Mouse (Mus musculus): ENCODE results near the gene Ap2a1. TPM values are rescaled to one million over a fixed set of nuclear protein-coding genes. Genes with fewer than 3 reads are reported as not detected.

Gene Ap2a1
- polyA plus RNA-seq, 1 experiment from 2014 or later: 34.5 TPM

DNA sequence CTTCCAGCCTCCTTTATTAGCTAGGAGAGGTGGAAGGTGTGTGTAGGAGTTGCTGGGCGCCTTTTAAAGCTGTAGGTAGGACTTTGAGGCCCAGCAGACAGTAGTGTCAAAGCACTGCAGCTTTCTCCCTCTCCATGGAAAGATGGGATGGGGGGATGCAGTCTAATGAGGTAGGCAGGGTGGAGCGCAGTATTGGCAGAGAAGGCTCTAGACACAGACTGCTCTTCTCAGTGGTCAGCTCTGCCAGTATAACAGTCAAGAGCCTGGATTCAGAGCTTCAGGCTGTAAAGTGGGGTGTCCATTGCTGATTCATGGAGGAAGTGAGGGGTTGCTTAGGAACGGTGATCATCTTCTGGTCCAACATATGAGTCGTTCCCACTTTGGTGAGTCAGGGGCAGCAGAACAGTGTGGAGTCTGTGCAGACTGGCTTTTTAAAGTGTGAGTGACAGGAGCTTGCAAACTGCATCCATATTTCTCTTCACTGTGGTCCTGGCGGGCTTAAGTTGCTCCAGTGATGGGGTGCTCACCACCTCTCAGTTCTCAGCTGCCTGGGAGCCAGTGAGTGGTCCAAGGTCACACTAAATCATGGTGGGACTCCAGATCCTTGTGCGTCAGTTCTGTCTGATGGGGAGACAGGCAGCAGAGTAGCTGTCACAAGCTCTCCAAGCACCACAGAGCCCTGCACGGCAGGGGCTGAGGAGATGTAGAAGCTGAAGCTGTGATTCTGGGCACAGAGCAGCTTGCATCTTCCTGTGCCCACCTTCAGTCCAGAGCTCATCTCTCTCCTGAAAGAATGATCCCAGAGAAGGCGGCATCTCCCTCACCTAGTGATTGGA is 78.3 kb downstream of the Ap2a1 start:
- DNase-seq (ENCODE audit: low spot score): no peak

Other genes starting within 250 kb of the Ap2a1 start
- gene Izumo2, start 220.8 kb downstream of the Ap2a1 start, polyA plus RNA-seq (2015; fragmentation: Nextera tagmentation; extraction: Ambion mirVana): not detected in 2 replicates
- gene Vrk3, start 181.1 kb downstream of the Ap2a1 start, polyA plus RNA-seq (2015; fragmentation: Nextera tagmentation; extraction: Ambion mirVana): 63.7 and 66.8 TPM in 2 replicates
- 0.82 and 1.7 TPM in 2 replicates for gene Zfp473, start 178.4 kb downstream of the Ap2a1 start, polyA plus RNA-seq (2015; fragmentation: Nextera tagmentation; extraction: Ambion mirVana)
- gene Nup62, start 113.4 kb downstream of the Ap2a1 start, polyA plus RNA-seq (2015; fragmentation: Nextera tagmentation; extraction: Ambion mirVana): 88.1 and 109 TPM in 2 replicates
- 23.6 and 28.0 TPM in 2 replicates for gene Il4i1, start 113.1 kb downstream of the Ap2a1 start, polyA plus RNA-seq (2015; fragmentation: Nextera tagmentation; extraction: Ambion mirVana)
- 3.4 and 3.7 TPM in 2 replicates for gene Atf5, start 112.8 kb downstream of the Ap2a1 start, polyA plus RNA-seq (2015; fragmentation: Nextera tagmentation; extraction: Ambion mirVana)
- 47.3 and 49.2 TPM in 2 replicates for gene Akt1s1, start 80.5 kb downstream of the Ap2a1 start, polyA plus RNA-seq (2015; fragmentation: Nextera tagmentation; extraction: Ambion mirVana)
- gene Tbc1d17, start 80.4 kb downstream of the Ap2a1 start, polyA plus RNA-seq (2015; fragmentation: Nextera tagmentation; extraction: Ambion mirVana): 56.5 and 60.3 TPM in 2 replicates
- gene Pnkp, start 72.4 kb downstream of the Ap2a1 start, polyA plus RNA-seq (2015; fragmentation: Nextera tagmentation; extraction: Ambion mirVana): 61.8 and 63.4 TPM in 2 replicates
- 147 and 158 TPM in 2 replicates for gene Ptov1, start 59.7 kb downstream of the Ap2a1 start, polyA plus RNA-seq (2015; fragmentation: Nextera tagmentation; extraction: Ambion mirVana)
- 59.0 and 60.0 TPM in 2 replicates for gene Med25, start 36.8 kb downstream of the Ap2a1 start, polyA plus RNA-seq (2015; fragmentation: Nextera tagmentation; extraction: Ambion mirVana)
- gene Fuz, start 33.4 kb downstream of the Ap2a1 start, polyA plus RNA-seq (2015; fragmentation: Nextera tagmentation; extraction: Ambion mirVana): 13.2 and 13.8 TPM in 2 replicates
- 0.23 and 0.25 TPM in 2 replicates for gene Tsks, start 13.7 kb upstream of the Ap2a1 start, polyA plus RNA-seq (2015; fragmentation: Nextera tagmentation; extraction: Ambion mirVana)
- 1.2 and 2.0 TPM in 2 replicates for gene Cpt1c, start 45.4 kb upstream of the Ap2a1 start, polyA plus RNA-seq (2015; fragmentation: Nextera tagmentation; extraction: Ambion mirVana)
- 364 and 365 TPM in 2 replicates for gene Prmt1, start 57.1 kb upstream of the Ap2a1 start, polyA plus RNA-seq (2015; fragmentation: Nextera tagmentation; extraction: Ambion mirVana)
- 138 and 145 TPM in 2 replicates for gene Irf3, start 68.2 kb upstream of the Ap2a1 start, polyA plus RNA-seq (2015; fragmentation: Nextera tagmentation; extraction: Ambion mirVana)
- gene Bcl2l12, start 69.2 kb upstream of the Ap2a1 start, polyA plus RNA-seq (2015; fragmentation: Nextera tagmentation; extraction: Ambion mirVana): 66.6 and 68.8 TPM in 2 replicates
- gene Scaf1, start 86.9 kb upstream of the Ap2a1 start, polyA plus RNA-seq (2015; fragmentation: Nextera tagmentation; extraction: Ambion mirVana): 19.6 and 20.1 TPM in 2 replicates
- 35.8 and 37.0 TPM in 2 replicates for gene Rras, start 88.5 kb upstream of the Ap2a1 start, polyA plus RNA-seq (2015; fragmentation: Nextera tagmentation; extraction: Ambion mirVana)
- gene Prr12, start 123.4 kb upstream of the Ap2a1 start, polyA plus RNA-seq (2015; fragmentation: Nextera tagmentation; extraction: Ambion mirVana): 7.6 and 9.0 TPM in 2 replicates
- gene Nosip, start 132.9 kb upstream of the Ap2a1 start, polyA plus RNA-seq (2015; fragmentation: Nextera tagmentation; extraction: Ambion mirVana): 84.4 and 86.3 TPM in 2 replicates
- gene Prrg2, start 133.2 kb upstream of the Ap2a1 start, polyA plus RNA-seq (2015; fragmentation: Nextera tagmentation; extraction: Ambion mirVana): 9.9 and 10.0 TPM in 2 replicates
- gene Rcn3, start 162.7 kb upstream of the Ap2a1 start, polyA plus RNA-seq (2015; fragmentation: Nextera tagmentation; extraction: Ambion mirVana): 41.4 and 41.8 TPM in 2 replicates
- 42.6 and 47.6 TPM in 2 replicates for gene Fcgrt, start 174.4 kb upstream of the Ap2a1 start, polyA plus RNA-seq (2015; fragmentation: Nextera tagmentation; extraction: Ambion mirVana)
- 2,260 and 2,287 TPM in 2 replicates for gene Rps11, start 194.9 kb upstream of the Ap2a1 start, polyA plus RNA-seq (2015; fragmentation: Nextera tagmentation; extraction: Ambion mirVana)
- gene Rpl13a, start 199.3 kb upstream of the Ap2a1 start, polyA plus RNA-seq (2015; fragmentation: Nextera tagmentation; extraction: Ambion mirVana): 2,581 and 2,590 TPM in 2 replicates
- gene Gm45713, start 206.7 kb upstream of the Ap2a1 start, polyA plus RNA-seq (2015; fragmentation: Nextera tagmentation; extraction: Ambion mirVana): 1.5 and 2.2 TPM in 2 replicates
- 21.5 and 24.5 TPM in 2 replicates for gene Flt3l, start 206.9 kb upstream of the Ap2a1 start, polyA plus RNA-seq (2015; fragmentation: Nextera tagmentation; extraction: Ambion mirVana)
- gene Pih1d1, start 224.8 kb upstream of the Ap2a1 start, polyA plus RNA-seq (2015; fragmentation: Nextera tagmentation; extraction: Ambion mirVana): 88.2 and 93.1 TPM in 2 replicates
- gene Aldh16a1, start 225.1 kb upstream of the Ap2a1 start, polyA plus RNA-seq (2015; fragmentation: Nextera tagmentation; extraction: Ambion mirVana): 41.6 and 43.3 TPM in 2 replicates
- 0.06 TPM in 1 of 2 replicates, not detected in the other for gene Slc17a7, start 234.5 kb upstream of the Ap2a1 start, polyA plus RNA-seq (2015; fragmentation: Nextera tagmentation; extraction: Ambion mirVana)

Measured in thymus, postnatal 0 days (tissue).